Mouse (Mus musculus): ENCODE measurements around the gene Dydc2. TPM values are rescaled to one million over a fixed set of nuclear protein-coding genes. Genes with fewer than 3 reads are reported as not detected.

Dydc2 gene
- polyA plus RNA-seq, 1 experiment = not detected

DNA sequence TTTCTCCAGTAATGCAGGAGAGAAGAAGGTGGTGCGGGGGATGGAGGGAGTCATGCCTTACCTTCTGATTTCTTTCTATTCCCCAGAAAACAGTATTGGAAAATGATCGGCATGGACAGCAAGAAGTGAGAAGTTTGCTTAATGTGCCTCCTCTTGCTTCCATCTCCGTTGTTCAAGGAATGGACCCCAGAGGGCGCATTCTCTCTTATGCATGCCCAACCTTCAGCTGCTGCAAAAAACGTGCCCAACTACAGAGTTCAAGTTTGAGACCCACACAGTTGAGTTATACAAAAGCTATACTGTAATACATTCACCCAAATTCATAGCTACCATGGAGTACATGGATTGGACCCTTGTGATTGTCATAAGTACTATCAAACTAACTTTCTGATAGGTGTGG, 16.5 kb downstream of the Dydc2 start:
- Histone ChIP-seq H3K27ac (ENCODE audit: insufficient read depth, low read depth, low read length) (no peak overlapping the region), H3K4me1 (ENCODE audit: control insufficient read depth, insufficient read depth, low read length) (no peaks in the 10 kb centered on the region), H3K4me3 (ENCODE audit: insufficient read depth, low read length) (no peak overlapping the region)
- no peak for TF ChIP-seq CTCF (IDR thresholded peaks at IDR 0.05; ENCODE audit: low read depth, low read length)
- TF ChIP-seq POLR2A (IDR thresholded peaks at IDR 0.05; ENCODE audit: borderline replicate concordance, low read depth, low read length) = no peak

DNA sequence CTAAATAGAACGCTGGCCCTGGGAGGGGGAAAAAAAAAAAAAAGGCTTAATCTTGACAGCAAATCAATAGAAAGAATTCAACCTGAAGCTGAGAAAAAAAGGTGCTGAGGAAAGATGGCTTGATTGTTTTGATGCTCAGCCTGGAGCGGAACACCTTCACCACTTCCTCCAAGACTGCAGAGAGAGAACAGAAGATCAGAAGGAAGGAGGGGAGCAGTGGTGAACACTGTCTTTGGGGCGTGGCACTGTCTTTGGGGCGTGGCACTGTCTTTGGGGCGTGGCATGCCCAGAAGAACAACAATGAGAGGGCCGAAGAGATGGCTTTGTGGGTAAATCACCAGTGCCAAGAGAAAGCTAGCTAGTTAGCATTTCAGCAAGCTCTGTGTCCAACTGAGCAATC, 18.5 kb downstream of the Dydc2 start:
- Histone ChIP-seq H3K4me3 (ENCODE audit: insufficient read depth, low read length) (no peak overlapping the region), H3K4me1 (ENCODE audit: control insufficient read depth, insufficient read depth, low read length) (no peaks in the 10 kb centered on the region), H3K27ac (ENCODE audit: insufficient read depth, low read depth, low read length) (no peak overlapping the region)
- no peak for TF ChIP-seq CTCF (IDR thresholded peaks at IDR 0.05; ENCODE audit: low read depth, low read length)
- no peak for TF ChIP-seq POLR2A (IDR thresholded peaks at IDR 0.05; ENCODE audit: borderline replicate concordance, low read depth, low read length)

DNA sequence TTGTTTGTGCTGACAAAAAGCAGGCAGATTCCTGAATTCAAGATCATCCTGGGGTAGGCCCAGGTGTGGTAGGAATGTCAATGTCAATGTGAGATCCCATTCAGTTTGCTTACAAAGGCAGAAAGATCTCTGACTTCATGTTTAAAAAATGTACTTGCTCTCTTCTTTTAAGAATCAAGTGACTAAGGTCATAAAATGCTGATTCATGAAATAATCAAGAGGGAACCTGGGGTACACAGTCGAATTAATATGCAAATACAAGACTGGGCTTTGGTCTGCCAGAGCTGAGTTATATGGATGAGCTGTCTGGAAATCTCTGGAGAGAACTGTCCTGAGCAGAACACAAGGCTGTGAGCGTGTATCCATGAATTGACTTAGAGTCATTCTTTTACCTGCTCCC, 21.6 kb downstream of the Dydc2 start:
- no peaks in the 10 kb centered on the region for H3K4me1 ChIP-seq (ENCODE audit: control insufficient read depth, insufficient read depth, low read length)
- no peak overlapping the region for H3K4me3 ChIP-seq (ENCODE audit: insufficient read depth, low read length)
- TF ChIP-seq CTCF (IDR thresholded peaks at IDR 0.05; ENCODE audit: low read depth, low read length) (no peak), POLR2A (IDR thresholded peaks at IDR 0.05; ENCODE audit: borderline replicate concordance, low read depth, low read length) (no peak)
- H3K27ac ChIP-seq (ENCODE audit: insufficient read depth, low read depth, low read length) = no peak overlapping the region

DNA sequence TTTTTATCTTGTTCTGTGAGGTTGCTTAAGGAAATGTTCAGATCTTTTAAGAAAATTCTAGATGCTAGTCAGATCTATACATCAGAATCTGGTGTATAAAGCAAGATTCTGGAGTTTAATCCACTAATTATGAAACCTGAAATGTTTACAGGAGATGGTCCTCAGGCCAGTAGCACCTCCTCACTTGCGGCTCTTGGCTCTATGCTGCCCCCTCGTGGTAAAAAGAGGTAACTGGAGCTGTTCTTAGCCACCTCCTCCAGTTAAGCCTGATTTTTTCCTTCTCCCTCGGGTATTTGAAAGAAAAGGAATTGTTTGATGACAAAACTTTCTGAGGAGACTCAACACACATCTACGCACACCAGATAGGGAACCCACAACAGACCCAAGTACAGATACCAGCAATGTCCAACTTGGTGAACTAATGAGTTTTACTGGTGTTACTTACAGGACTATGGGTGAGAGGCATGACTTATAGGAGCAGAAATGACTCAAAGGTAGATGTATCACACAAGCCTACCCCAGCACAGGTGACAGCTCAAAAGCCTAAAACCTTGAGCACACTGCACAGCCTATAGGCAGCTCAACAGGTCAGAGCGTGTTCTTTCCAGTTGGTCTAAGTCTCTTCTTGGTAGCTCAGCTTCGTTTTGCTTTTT, 33.7 kb downstream of the Dydc2 start:
- Histone ChIP-seq H3K4me1 (ENCODE audit: control insufficient read depth, insufficient read depth, low read length) (0 out of 2 replicates have a peak, but pooled peaks cover under 1% of the 10 kb centered on the region), H3K27ac (ENCODE audit: insufficient read depth, low read depth, low read length) (no peak overlapping the region), H3K4me3 (ENCODE audit: insufficient read depth, low read length) (no peak overlapping the region)
- TF ChIP-seq POLR2A (IDR thresholded peaks at IDR 0.05; ENCODE audit: borderline replicate concordance, low read depth, low read length) = no peak
- peak; percentile 73 for TF ChIP-seq CTCF (IDR thresholded peaks at IDR 0.05; ENCODE audit: low read depth, low read length)

DNA sequence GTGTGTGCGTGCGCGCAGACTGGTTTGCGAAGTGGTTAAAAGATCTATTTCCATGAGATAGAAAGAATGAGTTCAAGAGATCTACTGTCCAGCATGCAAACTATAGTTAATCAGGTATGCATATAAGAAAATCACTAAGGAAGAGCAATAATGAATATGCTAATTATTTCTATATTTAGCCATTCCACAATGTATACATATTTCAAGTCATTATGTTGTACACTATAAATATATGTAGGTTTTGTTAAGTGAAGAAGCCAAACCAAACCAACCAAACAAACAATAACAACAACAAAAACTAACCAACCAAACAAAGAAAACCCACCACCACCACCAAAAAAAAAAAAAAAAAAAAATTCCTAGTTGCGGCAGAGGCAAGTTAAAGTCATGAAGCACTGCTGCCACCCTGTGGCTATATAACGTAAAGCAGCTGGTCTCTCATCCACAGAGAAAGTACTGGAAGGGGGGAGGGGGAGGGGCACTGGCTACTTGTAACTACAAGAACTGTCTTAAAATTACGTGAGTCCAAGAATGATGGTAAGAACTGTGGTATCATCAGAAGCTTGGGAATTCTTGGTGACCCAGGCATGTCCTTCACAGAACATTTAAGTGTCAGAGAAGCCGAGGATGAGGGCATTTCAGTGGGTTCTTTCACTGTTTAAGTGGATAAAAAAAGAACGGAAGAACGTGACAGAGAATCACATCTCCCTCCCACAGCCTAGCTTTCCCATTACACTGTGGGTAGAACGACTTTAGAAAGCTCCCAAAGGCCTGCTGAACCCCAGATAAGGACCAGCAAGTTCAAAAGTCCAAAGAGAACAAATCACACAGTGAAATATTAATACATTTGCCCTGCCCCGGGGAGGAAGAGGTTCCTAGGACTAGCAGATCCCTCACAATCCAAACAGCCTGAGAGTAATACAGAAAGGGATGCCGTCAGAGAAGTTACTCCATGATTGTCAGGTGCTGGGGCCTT, 35.6 kb downstream of the Dydc2 start:
- TF ChIP-seq POLR2A (IDR thresholded peaks at IDR 0.05; ENCODE audit: borderline replicate concordance, low read depth, low read length) = no peak
- TF ChIP-seq CTCF (IDR thresholded peaks at IDR 0.05; ENCODE audit: low read depth, low read length) = no peak; the same call in 1 of the 2 replicates
- Histone ChIP-seq H3K4me1 (ENCODE audit: control insufficient read depth, insufficient read depth, low read length) (no peaks in the 10 kb centered on the region), H3K27ac (ENCODE audit: insufficient read depth, low read depth, low read length) (no peak overlapping the region), H3K4me3 (ENCODE audit: insufficient read depth, low read length) (no peak overlapping the region)

DNA sequence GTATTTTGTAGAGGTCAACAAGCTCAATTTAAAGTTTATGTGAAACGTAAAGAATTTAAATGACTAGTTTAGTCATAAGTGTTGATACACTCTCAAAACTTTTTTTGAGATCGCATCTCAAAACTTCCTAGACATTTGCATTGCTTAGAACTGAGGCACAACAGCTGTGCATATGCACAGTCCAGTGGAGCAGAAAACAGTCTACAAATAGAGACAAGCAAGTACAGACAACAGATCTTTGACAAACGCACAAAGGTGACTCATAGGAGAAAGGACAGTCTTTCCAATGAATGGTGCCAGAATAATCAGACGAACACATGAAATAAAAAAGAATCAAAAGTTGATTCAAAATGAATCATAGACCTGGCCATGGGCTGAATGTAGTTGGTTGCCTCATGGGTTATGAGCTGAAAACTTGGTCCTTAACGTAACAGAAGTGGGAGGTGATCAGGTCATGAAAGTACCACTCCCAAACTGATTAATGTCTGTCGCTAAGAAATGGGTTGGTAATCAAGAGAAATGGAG, 38.0 kb downstream of the Dydc2 start:
- Histone ChIP-seq H3K4me3 (ENCODE audit: insufficient read depth, low read length) (no peak overlapping the region), H3K4me1 (ENCODE audit: control insufficient read depth, insufficient read depth, low read length) (no peaks in the 10 kb centered on the region), H3K27ac (ENCODE audit: insufficient read depth, low read depth, low read length) (no peak overlapping the region)
- TF ChIP-seq POLR2A (IDR thresholded peaks at IDR 0.05; ENCODE audit: borderline replicate concordance, low read depth, low read length) = no peak

DNA sequence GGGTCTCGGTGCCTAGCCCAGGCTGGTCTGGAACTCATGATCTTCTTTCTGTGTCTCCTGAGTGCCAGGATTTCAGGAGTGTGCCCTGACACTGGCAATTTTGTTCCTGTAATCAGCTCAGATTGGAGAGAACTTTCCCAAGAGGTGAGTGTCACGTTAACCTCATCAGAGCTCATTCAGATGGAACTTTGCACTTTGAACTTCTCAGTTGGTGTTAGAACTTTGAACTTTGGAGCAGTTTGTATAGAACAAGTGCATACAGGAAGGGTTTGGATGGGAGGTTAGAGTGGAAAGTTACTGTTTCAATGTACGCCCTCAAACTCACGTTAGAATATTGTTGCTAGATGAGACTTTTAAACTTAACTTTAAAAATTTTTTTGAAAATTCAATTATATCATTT, 39.7 kb downstream of the Dydc2 start:
- no peak for TF ChIP-seq POLR2A (IDR thresholded peaks at IDR 0.05; ENCODE audit: borderline replicate concordance, low read depth, low read length)
- no peak overlapping the region for H3K27ac ChIP-seq (ENCODE audit: insufficient read depth, low read depth, low read length)
- H3K4me1 ChIP-seq (ENCODE audit: control insufficient read depth, insufficient read depth, low read length) = no peaks in the 10 kb centered on the region
- H3K4me3 ChIP-seq (ENCODE audit: insufficient read depth, low read length) = no peak overlapping the region

DNA sequence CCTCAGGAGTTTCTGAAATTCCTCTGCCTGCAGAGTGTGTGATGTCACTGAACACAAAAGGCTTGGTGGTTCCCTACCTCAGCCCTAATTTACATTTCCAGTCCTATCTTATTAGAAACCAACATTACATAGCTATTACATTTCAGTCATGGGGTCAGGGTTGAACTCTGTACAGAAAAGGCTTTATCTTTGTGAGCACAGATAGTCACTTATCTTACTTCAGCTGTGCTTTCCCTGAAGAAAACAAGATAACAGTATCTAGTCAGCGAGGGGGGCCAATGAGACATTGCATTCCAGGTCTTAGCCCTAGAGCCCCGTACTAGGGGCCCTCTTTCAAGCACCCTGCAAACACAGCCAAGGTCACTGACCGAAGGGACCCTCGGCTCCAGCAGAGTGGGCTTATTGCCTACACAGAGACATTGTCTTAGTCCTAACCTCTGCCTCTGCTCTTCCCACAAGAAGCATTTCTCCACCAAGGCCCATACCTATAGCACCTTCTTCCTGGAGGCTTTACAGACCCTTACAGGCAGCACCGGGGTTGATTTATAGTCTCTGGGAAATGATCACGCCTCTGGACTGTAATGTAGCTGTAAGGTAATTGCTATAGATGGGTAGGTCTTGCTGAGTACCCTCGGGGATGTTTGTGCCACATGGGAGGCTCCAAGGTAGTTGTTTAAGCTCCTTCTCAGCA, 43.3 kb downstream of the Dydc2 start:
- Histone ChIP-seq H3K27ac (ENCODE audit: insufficient read depth, low read depth, low read length) (no peak overlapping the region), H3K4me3 (ENCODE audit: insufficient read depth, low read length) (no peak overlapping the region), H3K4me1 (ENCODE audit: control insufficient read depth, insufficient read depth, low read length) (peaks cover 2% of the 10 kb centered on the region; the same call in 1 of the 2 replicates)
- TF ChIP-seq POLR2A (IDR thresholded peaks at IDR 0.05; ENCODE audit: borderline replicate concordance, low read depth, low read length) = no peak
- no peak for TF ChIP-seq CTCF (IDR thresholded peaks at IDR 0.05; ENCODE audit: low read depth, low read length)

DNA sequence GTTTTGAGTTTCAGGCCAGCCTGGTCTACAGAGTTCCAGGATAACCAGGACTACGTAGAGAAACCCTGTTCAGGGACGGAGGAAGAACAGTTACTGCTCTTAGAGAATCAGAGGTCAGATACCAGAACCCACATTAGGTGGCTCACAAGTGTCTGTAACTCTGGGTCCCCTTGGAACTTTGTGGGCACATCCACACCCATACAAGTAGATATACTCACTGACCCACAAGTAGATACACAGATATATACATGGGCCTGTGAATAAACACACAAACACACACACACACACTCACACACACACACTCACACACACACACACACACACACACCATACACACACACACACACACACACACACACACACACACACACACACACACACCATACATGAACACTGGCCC, 43.9 kb downstream of the Dydc2 start:
- no peak for TF ChIP-seq POLR2A (IDR thresholded peaks at IDR 0.05; ENCODE audit: borderline replicate concordance, low read depth, low read length)
- no peak for TF ChIP-seq CTCF (IDR thresholded peaks at IDR 0.05; ENCODE audit: low read depth, low read length)
- H3K4me1 ChIP-seq (ENCODE audit: control insufficient read depth, insufficient read depth, low read length) = peaks cover 2% of the 10 kb centered on the region; the same call in 1 of the 2 replicates
- H3K27ac ChIP-seq (ENCODE audit: insufficient read depth, low read depth, low read length) = no peak overlapping the region
- no peak overlapping the region for H3K4me3 ChIP-seq (ENCODE audit: insufficient read depth, low read length)
